Mouse (Mus musculus): Measurements from ENCODE around the gene Brat1.

- TF ChIP-seq CTCF (IDR thresholded peaks at IDR 0.05; ENCODE audit: borderline replicate concordance, insufficient read depth, low read depth, low read length) (no peak), POLR2A (IDR thresholded peaks at IDR 0.05; ENCODE audit: borderline replicate concordance, insufficient read depth, low read length) (peak; percentile 44; the same call in 1 of the 2 replicates)
Observed at GRCm38 (mm10) chr5:140702103-140702513, 2.7 kb upstream of the Brat1 start, which contains the start of gene Iqce.
